Mouse (Mus musculus): ENCODE measurements around the gene Prlhr. TPM values are rescaled to one million over a fixed set of nuclear protein-coding genes. Genes with fewer than 3 reads are reported as not detected.

Gene Prlhr
- not detected for total RNA-seq (2021)
- long read RNA-seq, experiment 1: 0 reads
- long read RNA-seq, experiment 2: 0 reads

DNA sequence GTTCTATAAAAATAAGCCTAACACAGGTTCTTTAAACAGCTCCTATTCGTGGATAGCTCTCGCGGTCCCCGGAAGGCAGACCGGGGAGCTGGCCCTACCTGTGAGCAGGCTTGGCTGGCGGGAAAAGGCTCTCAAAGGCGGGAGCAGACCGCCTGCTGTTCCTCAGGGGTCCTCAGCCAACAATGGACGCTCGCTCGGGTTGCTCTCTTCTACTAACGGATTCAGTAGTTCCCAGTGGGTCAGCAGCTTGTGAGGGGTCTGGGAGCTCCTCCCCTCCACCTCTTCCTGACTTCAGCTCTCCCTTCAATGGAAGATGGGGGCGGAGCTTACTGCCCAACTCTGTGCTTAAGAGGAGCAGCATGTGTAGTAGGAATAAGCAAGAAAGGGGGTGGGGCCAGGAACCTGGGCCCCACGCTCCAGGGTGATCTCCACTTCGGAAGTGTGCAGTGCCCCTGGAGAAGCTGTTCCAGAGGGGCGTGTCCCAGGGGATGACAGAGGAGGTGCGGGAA is at the start of gene Prlhr:
Gene Prlhr (minus strand): TSS at position 51 of the 509 bp plus-strand sequence.
- no peak for DNase-seq (ENCODE audit: low spot score in 2 of 2)

DNA sequence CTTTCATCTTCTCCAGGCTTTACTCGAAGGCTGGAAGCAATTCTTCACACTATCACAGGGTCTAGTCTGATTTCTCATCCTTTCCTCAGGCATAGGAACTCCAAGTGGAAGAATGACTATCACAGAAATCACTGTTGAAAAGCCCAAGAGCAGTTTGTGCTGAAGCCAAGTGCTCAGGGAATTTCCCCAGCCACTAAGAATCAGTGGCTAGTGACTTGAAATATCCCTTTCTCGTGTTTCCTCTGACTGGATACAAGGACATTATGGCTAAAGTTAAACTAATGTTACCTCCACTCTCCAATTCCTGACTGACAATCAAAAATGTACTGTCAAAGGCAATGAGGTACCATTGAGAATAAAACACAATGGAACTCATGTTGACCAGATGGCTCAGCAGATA is 47.0 kb upstream of the Prlhr start:
- no peak for DNase-seq (ENCODE audit: low spot score in 2 of 2)

DNA sequence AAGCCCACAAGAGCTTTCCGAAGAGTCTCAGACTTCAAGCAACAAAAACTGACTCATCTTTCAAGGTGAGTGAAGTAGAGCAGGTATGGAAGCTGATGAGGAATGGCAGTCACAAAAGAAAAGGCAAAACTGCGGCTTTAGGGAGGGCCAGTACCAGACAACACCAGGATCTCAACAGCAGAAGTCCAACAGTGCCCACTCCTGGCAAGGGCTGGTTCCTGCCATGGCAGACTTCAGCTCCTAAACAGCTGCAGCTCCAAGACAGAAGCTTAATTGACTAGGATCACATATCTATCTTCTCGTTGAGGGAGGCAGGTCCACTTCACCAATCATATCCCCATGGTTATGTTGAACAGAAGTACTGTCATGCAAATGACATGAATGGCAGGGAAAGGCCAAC is 45.3 kb upstream of the Prlhr start:
- DNase-seq (ENCODE audit: low spot score in 2 of 2): no peak

DNA sequence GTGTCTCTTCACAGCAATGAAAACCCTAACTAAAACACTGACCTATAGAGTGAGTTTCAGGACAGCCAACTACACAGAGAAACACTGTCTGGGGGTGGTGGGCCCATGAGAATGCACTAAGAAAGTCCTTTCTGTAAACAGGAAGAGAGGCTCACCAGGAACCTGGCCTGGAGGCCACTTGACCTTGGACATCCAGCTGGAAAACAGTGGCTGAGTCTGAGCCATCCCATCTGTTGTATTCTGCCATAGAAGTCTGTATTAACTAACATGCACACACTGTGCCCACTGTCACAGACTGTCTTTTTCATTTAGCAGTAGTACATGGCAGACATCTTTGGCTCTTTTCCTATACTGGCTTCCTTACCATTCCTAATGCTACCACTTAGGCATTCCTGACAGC is 32.1 kb upstream of the Prlhr start:
- DNase-seq (ENCODE audit: low spot score in 2 of 2): no peak

DNA sequence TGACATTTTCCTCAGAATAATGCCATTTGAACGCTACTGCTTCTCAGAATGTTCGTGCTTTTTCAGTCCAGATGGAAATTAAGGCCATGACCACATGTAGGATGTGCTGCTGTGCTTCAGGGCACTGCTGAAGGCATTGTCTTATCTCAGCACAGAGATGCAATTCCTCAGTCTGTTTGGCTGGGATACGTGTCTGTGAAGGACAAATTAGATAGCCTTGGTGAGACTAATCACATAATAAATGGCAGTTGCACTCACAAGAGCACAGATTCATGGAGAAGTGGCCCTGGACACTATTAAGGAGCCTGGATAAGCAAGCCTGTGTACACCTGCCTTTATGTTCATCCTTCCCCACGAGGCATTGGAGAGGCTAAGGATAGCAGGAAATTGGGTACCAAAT is 29.1 kb upstream of the Prlhr start:
- no peak for DNase-seq (ENCODE audit: low spot score in 2 of 2)

DNA sequence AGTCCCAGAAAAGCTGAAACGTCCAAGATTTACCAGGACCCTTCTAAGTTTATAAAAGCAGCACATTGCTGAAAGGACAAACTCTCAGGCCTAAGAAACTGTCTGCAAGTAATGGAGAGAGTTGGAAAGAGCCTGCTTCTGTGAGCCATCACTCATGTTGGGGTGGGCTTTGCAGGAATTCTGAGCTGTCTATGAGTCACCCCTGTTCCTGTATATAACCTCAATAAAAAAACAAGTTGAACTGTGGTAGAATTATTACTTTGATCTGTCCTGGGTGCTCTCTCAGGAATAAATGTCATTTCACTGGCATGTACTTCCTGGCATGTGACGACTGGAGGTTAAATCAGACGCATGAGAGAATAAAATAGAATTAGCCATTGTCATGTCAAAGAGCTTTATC is 27.7 kb upstream of the Prlhr start:
- no peak for DNase-seq (ENCODE audit: low spot score in 2 of 2)

DNA sequence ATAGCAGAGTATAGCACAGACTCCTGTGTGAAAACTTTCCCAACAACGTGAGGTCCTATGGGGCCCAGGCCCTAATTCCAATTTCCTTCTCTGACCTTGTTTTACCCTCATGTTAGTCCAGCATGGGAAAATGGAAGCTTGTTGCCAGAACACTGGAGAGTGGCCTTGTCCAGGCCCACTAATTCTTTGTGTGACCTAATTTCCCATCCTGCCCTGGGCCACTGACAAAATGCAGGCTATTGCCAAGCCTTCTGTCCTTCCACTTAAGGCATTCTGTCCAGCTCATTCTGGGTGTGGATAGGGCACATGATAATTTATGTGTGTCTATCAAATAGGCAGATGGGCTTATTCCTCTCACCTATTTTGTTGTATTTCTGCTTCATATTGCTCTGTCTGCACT is 21.5 kb upstream of the Prlhr start:
- DNase-seq (ENCODE audit: low spot score in 2 of 2): no peak

DNA sequence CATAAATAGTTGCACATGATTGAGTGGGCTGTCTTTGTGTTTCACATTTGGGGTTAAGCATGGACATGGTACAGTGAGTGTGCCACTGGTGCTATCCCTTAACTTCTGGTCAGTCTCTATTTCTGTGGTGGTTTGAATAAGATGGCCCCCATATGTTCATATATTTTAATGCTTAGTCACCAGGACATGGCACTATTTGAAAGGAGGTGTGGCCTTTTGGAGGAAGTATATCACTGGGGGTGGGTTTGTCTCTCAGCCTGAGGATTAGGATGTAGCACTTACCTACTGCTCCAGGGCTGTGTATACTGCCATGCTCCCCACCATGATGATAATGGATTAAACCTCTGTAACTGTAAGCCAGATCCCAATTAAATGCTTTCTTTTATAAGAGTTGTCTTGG is 17.2 kb upstream of the Prlhr start:
- DNase-seq (ENCODE audit: low spot score in 2 of 2): no peak

DNA sequence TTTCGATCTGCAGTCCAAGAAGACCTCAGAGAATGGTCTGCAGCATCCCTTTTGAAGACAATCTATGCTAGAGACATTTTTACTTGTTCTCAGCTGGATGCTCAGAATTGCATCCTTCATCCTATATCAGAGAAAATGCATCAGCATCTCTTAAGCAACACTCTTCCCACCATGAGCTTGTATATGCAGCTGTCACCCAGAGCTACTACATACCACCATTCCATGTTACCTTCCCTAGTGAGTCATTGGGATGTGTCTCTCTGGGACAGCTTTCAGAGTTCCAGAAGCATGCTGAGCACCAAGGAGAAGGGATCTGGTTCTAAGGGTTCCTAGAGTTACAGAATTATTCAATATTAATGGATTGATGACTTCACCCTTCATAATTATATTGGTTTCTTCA is 10.8 kb upstream of the Prlhr start:
- DNase-seq (ENCODE audit: low spot score in 2 of 2): no peak

DNA sequence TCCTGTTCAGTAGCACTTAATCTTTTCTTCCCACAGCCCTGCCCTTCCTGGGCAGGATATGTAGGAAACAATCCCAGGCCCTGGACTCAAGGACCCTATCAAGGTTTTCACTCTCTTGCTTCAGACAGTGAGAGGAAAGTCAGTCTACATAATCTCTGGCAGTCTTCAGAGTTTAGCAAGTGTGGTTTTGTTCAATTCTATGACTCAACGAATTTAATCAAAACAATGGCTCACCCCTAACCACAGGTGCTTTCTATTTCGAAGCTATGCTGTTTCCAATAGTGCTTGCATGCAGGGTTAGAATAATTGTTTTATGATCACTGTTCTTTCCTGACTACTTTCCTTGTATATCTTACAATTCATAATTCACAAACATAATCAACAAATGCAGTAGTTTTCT is 9.7 kb upstream of the Prlhr start:
- no peak for DNase-seq (ENCODE audit: low spot score in 2 of 2)

DNA sequence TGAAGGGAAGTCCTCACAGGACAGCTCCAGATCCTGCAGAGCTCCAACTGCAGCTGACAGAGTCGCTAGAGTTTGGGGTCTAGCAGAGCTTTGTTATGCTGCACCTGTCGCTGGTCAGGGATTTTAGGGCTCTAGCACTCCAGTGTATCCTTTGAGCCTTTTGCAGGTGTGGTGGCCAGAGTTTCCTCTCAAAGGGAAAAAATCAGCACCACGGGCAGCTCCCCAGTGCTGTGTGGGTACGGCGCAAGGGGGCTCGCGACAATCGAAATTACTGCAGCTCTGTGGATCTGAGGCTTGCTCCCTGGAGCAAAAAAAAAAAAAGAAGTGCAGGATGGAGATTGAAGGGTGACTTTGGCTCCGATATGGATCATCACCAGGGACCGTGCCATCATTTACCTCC is 742 bp upstream of the Prlhr start:
- DNase-seq (ENCODE audit: low spot score in 2 of 2): peak in 1 of 2 experiments; percentile 52

DNA sequence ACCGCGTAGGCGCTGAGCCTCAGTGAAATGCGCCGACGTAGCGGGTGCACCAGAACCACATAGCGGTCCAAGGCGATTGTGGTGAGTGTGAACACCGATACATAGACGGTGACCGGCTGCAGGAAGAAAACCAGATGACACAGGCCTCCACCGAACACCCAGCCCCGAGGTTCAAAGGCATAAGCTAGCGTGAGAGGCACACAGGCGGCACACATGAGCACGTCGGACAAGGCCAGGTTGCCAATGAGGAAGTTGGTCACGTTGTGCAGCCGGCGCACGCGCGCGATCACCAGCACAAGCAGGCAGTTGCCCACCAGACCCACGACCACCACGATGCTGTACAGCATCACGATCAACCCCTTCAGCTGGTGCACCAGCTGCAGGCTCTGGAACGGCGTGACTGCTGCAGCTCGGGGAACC is 506 bp downstream of the Prlhr start:
- DNase-seq (ENCODE audit: low spot score in 2 of 2): no peak

DNA sequence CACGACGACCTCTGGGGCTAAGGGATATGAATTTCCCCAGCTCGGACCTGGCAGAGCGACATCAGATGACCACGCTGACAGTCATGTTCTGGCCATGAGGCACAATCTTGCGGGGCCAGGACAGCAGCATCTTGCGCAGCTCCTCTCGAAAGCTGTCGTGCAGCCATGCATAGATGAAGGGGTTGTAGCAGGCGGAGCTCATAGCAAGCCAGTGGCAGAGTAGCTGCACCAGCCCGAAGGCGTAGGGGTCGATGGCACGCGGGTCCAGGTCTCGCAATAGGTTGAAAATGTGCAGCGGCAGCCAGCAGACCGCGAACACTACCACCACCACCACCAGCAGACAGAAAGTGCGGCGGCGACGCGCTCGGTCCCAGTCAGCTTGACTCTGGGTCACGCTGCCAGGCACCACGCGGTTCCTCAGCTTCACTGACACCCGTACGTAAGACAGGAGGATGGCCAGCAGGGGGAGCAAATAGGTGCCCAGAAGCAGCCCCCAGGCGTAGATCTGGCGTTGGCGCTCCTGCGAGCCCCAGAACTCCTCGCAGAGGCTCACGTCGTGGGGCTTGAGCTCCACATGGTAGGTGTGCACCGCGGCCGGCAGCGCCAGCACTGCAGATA is 1.0 kb downstream of the Prlhr start:
- peak; percentile 31 to 60 for DNase-seq (ENCODE audit: low spot score in 2 of 2)

DNA sequence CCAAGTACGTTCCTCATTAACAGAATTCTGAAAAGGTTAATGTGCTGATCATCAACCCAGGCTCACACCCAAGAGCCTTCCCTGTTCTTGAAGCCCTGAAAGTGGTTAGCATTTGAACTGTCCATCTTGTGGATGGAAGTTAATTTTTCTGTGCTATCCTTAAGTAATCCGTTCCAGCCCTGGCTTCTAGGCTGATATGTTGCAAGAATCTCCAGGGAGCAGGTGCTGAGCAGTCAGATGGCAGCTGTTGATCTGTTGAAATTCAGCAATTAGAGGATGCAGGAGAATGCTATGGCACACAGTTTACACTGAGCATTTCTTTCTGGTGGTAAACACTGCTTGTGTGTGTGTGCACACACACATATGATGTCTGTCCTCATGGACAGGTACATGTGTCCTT is 2.4 kb downstream of the Prlhr start:
- no peak for DNase-seq (ENCODE audit: low spot score in 2 of 2)

DNA sequence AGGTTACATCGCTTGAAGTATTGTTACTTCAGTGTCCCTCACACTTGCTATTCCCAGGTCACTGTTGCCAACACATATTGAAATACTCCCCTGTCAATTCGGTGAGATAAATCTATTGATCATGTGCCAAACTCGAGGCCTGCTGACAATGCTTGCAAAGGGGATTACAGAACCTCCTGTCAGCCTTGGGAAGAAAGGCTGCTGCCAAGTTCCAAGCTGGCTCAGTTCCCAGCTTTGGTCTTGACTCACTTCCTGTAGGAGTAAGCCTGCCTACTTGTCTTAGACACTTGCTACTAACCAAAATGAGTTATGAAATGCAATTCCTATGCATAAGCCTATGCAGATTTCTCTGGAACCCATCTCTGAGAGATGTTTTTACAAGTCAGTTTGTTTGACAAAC is 4.2 kb downstream of the Prlhr start:
- DNase-seq (ENCODE audit: low spot score in 2 of 2): peak; percentile 25 to 64

DNA sequence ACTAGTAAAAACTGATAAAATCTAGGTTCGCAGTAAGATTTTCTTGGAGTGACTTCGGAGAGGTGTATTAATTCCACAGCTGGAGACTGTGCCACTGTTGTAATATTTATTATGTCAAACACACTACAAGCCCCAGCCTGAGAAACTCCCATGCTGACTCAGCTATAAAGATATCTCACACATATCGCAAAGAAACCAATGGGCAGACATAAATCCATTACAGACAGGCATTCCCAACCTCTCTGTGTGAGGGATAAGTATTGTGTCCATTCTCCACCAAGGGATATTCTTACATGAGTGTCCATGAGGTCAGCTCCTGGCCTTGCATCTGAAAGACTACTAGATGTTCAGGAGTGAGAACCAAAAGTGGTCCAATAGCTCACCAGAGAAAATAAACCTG is 4.7 kb downstream of the Prlhr start:
- DNase-seq (ENCODE audit: low spot score in 2 of 2): no peak

DNA sequence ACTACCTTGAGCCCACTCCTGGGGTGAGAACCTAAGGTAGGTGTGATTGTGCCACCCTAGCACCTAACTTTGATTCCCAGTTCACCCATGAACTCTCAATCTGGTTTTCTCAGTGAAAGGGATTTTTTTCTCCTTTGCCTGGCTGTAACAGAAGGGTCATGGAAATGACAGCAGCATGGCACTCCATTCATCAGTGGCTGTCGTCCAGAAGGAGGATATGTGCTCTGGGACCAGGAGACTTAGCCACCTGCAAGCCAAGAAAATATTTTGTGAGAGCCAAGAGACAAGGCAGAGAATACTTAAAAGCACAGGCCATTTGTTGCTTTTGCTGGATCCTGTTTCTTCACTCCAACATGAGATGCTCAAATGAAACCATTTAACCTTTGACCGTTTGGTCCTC is 6.6 kb downstream of the Prlhr start:
- DNase-seq (ENCODE audit: low spot score in 2 of 2): no peak

DNA sequence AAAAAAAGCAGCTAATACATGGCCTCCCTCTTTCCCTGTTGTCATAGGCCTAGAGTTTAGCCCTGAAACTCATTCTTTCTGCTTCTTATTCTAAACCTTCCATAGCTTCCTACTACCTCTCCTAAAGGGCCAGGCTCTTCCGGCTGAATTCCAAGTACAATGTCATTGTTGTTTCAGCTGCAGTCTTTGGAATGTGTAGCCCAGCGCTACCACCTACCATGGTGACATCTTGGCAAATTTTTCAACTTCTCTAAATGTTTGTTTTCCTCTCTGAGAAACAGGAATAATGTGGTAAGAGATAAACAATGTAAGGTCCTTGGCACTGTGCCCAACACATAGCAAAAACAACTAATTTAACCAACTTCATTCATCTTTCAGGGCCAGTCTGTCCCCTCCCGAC is 8.4 kb downstream of the Prlhr start:
- no peak for DNase-seq (ENCODE audit: low spot score in 2 of 2)

DNA sequence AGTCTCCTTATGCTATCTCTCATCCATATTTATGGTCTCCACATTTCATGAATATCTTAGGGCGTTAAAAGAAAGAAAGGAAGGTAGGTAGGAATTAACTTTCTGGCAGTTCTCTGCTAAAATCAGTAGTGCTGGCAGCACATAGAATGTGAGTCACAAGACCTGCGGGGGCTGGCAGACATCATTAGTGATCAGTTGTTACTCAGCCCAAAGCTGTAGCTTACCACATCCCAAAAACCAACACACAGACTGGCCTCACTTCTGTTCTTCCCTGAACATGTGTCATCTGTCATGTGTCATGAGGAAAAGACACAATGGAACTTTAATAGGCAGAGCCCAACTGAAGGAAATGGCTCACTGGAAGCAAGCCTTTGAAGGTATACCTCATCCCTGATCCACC is 9.0 kb downstream of the Prlhr start:
- DNase-seq (ENCODE audit: low spot score in 2 of 2): no peak

DNA sequence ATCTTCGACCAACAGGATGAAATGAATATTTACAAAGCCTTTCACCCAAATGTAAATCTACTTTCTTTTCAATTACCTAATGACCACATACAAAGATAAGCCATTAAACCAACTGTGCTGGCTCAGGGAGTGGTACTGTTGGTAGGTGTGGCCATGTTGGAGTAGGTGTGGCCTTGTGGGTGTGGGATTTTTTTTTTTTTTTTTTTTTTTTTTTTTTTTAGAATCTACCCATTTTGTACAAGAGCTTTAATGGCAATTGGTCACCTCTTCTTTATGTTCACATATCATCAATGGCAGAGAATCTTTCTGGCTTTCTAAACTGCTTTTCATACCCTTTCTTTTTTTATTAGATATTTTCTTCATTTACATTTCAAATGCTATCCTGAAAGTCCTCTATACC is 12.3 kb downstream of the Prlhr start:
- DNase-seq (ENCODE audit: low spot score in 2 of 2): no peak

DNA sequence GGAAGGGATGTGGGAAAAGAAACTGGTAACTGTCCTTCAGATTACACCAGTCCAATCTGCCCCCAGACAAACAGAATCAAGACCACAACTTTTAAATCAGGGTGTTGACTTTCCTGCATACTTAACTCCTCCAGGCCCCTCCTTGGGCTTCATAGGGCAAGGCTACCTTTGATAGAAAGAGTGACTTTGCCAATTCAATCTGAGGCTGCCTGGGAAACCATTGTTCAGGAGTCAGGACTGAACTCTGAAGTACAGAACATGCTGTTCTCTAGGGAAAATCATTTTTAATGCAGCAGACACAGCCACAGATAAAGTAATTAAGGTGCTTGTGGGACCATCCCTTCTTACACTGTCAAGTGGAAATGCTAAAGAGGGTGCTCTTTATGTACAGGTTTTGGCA is 27.6 kb downstream of the Prlhr start:
- no peak for DNase-seq (ENCODE audit: low spot score in 2 of 2)

DNA sequence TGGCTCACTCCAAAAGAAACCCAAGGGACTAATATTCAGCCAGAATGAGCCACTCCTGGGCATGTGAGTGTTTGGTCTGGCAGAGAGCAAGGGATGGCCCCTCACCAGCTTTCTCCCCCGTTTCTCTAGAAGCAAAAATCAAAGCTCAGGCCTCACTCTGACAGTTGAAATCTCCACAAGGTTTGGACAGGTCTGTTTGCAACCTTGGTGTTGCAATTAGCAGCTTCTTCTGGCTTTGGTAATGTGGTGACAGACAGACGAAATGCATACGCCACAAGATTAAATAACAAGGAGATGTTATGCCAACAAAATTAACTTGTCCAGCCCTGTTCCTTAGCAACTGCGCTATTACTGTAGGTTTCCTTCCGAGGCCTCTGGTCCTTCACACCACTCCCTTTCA is 28.0 kb downstream of the Prlhr start:
- no peak for DNase-seq (ENCODE audit: low spot score in 2 of 2)

DNA sequence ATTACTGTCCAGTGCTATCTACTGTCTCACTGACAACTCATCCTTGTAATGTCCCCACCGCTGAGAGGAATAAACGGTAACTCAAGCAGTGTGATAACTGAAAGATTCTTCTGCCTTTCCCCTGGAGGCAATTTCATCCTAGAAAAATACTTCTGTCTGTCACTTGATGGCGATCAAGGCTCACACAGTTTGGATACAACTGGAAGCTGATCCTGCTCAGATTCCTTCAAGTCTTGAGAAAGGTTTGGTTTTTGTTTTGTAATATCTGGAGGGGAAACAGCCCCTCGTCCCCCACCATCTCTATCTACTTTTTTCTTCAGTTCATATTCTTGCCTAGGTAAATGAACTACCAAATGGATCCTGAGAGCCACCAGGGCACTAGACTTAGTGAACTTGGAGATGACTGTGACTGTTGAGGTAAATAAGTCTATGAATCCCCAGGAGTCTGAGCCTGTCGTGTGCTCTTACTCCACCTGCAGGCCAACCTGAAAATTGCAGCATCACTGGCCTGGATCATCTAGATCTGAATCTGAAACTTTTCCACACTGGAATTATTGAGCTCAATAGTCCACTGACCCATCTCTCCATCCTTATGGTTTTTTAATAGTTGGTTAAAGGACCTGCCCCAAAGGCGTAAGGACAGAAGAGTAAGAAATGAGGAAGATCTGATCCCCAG is 30.4 kb downstream of the Prlhr start:
- no peak for DNase-seq (ENCODE audit: low spot score in 2 of 2)
